Mouse (Mus musculus): ENCODE data around the gene Slc8b1.

Gene Slc8b1

DNA sequence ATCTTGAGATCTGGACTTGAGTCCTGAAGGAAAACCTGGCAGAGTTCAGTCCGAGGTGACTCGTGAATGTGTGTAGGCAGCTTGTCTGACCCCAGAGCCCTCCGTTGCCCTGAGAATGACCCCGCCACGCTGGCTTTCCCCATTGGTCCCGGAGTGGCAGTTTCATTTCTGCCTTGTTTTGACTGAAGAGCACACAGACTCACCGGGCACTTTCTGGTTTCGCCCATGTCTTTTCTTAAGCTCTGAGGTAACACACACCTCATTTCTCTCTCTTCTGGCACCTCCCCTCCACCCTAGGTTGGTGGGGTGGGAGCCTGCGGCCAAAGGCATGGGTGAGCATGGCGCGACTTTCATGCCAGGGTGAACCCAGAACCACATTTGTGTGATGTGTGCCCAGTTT lies 15.3 kb downstream of the Slc8b1 start:
- no peak for DNase-seq (ENCODE audit: low read depth, low spot score)

DNA sequence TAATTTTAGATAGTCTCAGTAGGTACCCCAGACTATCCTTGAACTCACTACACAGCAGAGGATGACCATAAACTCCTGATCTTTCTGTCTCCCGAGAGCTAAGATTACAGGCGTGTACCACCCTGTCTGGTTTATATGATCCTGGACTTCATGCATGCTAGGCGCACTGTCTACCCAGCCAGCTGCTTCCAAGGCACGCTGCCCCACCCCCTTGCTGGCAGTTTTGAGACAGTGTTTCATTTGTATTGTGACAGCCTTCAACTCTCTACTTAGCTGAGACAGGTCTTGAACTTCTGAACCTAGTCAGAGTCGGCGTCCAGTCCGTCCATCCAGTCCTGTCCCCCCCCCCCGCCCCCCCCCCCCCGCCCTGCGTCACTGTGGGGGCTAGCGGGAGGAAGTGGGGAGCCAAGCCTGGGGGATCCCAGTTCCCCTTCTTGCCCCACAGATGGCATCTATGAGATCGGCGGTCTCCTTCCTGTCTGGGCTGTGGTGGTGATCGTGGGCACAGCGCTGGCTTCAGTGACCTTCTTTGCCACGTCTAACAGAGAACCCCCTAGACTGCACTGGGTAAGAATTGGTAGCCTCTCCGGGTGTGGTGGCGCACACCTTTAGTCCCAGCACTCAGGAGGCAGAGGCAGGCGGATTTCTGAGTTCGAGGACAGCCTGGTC lies 16.5 kb downstream of the Slc8b1 start:
- DNase-seq (ENCODE audit: low read depth, low spot score): no peak

DNA sequence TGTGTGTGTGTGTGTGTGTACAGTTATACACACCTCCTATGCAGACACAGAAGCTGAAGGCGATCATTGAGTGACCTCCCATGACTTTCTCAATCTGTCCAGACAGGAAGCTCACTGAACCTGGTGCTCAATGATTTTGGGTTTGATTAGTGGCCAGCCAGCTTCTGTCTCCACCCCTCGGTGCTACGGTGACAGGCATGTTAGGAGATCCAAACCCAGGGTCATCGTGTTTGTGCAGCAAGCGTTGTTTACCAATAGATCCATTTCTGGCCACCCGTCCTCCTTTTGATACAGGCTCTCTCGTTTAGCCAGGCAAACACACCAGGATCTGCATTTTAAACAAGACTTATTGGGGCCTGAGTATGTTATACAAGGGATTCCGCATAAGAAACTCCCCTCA lies 20.7 kb downstream of the Slc8b1 start:
- DNase-seq (ENCODE audit: low read depth, low spot score): no peak

DNA sequence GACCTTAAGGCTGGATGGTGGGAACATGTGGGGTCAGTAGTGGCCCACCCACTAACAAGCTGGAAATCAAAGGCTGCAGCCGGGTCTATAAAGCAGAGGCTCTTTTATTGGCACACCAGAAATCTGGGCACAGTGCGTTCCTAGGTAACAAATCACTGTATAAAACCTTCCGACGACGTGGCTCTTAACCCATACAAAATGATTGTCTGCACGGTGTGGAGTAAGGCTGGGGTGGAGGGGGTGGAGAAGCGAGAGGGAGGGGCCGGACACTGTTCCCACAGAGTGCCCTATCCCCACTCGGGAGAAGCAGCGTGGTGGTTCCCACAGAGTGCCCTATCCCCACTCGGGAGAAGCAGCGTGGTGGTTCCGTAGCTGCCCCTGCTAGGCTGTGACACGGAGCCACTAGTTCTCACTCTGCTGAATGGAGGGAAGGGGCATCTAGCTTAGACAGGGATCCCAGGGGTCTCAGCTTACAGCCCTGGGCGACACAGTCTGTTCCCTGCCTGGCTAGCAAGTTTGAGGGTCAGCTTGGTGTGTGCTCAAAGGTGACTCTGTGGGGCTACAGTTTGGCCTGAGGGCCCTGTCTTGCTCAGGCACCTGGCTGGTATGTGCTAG lies 23.2 kb downstream of the Slc8b1 start:
- DNase-seq (ENCODE audit: low read depth, low spot score): no peak

DNA sequence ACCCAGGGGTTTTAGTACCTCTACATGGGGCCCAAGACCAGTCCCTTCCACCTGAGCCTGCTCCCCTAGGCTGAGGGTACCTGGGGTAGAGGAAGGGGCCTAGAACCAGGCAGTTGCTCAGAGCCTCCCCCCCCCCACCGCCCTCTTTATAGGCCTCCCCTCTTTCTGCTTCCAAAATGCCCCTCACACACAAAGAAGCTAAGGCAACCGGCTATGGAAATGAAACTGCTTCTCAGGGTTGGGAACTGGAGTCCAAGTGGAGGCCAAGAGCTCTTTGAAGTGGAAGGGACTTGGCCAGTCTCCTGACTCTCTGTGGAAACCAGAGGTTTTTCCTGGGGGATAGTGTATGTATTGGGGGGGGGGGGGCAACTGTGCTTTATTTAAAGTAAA lies 23.7 kb downstream of the Slc8b1 start:
- no peak for DNase-seq (ENCODE audit: low read depth, low spot score)

DNA sequence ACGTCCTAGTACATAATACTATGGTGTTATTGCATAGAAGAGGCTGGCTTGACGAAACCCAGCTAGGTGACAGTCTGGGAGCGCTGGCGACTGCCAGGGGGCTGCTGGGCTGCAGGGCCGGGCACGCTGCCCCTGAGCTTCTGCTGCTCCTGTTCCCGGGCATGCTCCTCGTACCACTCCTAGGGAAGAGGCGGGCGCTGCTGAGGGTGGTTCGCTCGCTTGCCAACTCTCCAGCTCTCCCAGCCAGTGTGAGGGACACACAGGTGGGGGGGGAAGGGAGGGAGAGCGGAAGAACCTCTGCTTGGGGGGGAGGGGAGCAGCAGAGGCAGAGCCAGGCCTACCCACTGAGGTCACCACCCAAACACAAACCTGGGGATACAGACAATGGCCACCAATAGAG lies 25.1 kb downstream of the Slc8b1 start:
- no peak for DNase-seq (ENCODE audit: low read depth, low spot score)

DNA sequence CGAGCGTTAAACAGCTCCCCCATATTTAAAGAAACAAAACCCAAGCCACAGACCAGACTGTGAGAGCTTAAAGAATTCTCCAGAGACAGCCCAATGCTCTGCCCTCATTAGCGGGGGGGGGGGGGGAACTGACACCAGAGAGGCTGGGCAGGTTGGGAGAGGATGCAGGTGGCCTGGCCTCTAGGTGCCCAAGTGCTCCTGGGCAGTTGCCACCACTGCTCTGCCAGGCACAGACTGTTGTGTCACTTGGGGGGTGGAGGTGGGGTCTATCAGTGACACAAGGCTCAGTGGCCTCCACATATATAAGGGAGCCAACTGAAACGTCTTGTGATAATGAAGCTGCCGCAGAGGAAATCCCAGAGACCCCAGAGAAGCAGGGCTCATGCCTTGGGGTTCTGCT lies 25.7 kb downstream of the Slc8b1 start:
- DNase-seq (ENCODE audit: low read depth, low spot score): no peak

DNA sequence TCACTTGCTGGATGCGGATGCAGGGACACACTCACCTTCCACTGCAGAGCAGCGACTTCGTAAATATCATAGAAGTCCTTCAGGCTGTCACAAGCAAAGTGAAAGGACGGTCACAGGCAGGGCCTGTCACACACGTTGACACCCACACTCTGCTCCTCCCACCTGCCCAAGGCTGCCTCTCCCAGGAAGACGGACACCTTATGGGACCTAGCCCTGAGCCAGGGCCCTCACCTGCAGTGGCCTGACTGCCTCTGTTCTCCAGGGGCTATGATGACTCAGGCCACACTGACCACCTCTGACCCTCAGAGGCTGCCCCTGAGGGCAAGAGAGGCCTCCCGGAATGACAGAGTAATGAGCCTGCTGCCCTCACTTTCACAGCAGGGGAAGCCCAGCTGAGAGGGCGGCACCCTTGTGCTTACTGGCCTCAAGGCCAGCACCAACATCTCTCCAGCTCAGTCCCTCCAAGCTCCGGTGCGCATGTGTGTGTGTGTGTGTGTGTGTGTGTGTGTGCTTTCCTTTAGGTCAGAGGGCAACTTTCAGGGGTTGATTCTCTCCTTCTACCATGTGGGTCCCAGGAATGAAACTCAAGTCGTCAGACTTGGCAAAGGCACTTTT lies 37.4 kb downstream of the Slc8b1 start:
- no peak for DNase-seq (ENCODE audit: low read depth, low spot score)

DNA sequence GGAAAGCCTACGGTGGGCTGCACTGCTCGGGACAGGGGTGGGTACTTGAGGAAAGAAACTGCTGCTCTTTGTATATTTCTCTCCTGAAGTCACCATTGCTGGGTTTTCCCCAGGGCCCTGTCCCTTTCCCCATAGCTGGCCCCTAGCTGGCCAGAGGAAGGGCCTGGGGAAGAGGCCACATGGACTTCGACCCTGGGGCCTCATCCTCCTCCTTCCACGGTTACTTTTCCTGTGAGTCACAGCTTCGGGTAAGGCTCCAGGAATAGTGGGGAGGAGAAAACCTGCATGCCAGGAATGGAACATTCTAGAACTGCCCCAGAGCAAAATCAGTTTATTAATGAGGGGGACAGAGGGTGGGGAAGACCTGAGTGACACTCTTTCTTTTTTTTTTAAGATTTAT lies 39.2 kb downstream of the Slc8b1 start:
- DNase-seq (ENCODE audit: low read depth, low spot score): no peak

DNA sequence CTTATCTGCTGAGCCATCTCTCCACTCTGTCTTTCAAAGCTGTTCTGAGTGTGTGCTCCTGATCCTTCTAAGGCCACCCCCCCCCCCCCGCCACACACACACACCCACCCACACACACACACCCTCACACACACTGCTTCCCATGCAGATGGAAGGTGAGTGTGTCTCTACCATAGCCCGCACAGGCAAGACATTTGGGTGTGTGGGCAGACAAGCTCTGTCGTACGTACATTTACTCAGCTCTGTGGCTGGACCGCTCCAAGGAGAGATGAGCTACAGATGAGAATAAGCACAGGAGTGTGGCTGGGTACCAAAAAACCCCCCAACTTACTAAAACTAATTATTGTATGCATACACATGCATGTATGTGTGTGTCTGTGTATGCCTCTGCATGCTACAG lies 39.7 kb downstream of the Slc8b1 start:
- no peak for DNase-seq (ENCODE audit: low read depth, low spot score)

DNA sequence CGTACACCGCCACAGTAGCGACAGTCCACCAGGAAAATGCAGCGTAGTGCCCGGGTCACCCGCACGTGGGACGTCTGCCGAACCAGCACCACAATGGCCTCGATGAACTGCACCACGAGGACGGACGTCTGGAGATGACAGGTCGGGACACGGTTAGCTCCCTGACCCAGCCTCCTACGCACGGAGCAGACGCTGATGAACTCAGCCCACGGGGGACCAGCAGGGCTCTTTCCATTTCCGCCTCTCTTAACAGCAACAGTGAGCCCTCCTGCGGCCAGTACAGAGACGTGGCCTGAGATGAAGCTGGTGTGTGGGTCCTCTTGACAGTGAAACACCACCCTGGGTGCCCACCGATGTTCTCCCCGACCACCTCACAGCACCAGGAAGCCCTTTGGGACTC lies 44.9 kb downstream of the Slc8b1 start:
- DNase-seq (ENCODE audit: low read depth, low spot score): no peak

DNA sequence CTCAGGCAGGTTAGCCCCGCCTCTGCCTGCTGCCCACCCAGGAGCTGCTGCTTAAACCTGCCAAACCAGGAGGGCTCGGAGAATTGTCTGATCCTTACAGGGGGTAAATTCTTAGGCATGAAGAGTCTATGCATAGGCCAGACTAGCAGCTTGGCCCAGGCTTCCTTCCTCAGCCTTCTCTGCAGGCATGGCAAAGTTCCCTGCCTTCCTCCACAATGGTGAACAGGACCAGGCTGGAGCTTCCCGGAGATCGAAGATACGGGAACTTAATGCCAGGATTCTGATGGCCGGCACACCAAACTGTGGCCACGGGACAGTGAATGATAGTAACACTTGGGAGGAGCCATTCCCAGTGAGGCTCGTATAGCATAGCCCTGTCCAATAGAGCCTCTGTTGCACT lies 47.1 kb downstream of the Slc8b1 start:
- DNase-seq (ENCODE audit: low read depth, low spot score): no peak

DNA sequence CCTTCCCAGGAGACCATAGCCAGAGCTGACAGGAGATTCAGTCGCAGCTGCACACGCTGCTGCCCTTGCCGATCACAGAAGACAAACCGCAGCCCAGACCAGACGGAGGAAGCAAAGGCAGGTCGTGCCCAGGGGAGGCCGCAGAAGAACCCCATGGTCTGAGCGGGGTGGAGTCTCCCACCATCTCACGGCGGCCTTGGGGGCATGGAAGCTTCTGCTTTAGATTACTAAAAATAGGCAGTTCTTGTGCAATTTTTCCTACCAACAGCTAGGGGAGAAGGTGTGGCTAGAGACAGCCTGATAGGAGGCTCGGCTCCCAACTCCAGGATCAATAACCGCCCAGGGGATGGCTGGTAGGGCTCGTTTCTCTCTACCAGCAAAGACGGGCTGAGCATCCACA lies 47.8 kb downstream of the Slc8b1 start:
- no peak for DNase-seq (ENCODE audit: low read depth, low spot score)

DNA sequence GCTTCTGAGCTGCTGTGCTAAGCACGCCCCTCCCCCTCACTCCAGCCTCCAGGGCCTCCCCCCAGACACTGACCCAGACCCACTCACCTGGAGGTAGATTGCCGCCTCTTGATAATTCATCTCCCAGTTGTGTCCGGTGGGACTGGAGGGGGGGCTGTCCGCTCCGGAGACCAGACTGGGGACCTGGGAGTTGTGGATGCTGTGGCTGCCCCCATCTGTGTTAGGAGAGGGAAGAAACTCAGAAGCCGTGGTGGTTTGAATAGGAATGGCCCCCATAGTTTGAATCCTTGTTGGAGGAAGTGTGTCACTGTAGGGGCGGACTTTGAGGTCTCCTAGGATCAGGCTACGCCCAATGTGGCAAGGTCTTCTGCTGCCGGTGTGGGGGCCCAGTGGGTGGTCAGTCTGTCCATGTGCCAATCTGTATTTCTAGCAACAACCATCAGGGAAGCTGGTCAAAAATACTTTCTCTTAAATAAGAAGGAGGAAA lies 49.2 kb downstream of the Slc8b1 start:
- no peak for DNase-seq (ENCODE audit: low read depth, low spot score)

DNA sequence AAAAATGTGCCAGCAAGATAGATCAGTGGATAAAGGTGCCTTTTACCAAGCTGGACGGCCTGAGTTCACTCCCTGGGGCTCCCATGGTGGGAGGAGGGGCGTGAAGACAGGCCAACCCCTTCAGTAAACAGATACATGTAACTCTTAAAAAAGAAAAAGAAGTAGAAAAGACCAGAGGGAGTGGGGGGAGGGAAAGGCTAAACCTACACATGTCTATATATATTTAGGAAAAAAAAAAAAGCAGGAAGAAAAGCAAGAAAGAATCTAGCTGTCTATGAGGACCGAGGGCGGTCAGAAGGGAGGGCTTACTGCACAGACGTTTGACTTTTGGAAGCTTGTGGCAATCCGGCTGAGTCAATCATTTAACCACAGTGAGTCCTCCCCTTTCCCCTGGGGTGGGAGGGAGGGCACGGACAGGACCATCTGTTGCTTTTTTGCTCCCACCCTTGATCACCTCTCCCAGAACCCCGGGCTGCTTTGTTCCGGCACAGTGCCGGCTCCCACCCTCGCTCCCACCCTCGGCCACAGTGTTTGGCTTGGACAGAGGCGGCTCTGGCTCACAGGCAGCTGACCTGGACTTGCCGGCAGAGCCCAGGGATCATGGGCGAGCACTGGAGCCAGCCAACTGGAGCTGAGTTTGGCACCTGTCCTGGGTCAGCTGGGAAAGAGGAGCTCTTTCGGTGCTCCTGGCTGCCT lies 49.8 kb downstream of the Slc8b1 start:
- DNase-seq (ENCODE audit: low read depth, low spot score): no peak

DNA sequence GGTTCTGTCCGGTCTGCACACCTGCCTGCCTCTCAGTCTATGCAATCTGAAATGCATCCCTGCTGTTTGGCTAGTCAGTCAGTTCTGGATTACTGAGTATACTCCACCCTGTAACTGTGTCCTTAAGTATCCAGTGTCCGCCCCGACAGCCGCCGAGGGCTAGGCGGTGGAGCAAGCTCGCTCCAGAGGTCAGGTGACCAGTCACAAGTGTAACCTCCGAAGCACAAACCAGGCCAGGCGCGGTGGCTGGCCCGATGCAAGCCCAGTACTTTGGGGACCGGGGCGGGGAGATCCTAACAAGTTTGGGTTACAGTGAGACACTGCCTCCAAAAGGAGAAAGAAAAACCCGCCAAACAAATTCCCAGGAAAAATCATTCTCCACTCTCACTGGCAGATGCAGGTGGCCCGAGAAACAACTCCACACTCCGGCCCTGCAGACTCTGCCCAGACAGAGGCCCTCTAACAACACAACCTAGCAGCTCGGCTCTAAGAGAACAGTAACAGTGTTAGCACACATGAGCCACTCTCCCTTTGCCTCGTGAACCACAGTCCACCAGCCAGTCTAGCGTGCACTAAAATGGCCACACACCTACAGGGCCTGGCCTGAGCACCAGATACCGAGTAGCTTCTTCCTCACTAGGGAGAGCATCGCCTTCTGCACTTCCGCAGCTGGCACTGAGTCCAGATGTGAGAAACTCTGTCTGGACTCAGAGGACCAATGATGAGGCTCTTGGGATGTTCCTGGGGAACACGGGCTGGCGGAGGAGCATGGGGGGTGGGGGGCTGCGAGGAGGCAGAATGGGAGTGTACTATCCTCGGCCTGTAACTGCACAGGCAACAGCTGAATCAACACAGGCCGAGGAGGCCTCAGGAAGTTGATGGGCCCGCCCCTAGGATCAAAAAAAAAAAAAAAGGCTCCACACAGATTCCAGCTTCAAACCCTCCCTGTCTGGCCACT lies 52.3 kb downstream of the Slc8b1 start:
- no peak for DNase-seq (ENCODE audit: low read depth, low spot score)

DNA sequence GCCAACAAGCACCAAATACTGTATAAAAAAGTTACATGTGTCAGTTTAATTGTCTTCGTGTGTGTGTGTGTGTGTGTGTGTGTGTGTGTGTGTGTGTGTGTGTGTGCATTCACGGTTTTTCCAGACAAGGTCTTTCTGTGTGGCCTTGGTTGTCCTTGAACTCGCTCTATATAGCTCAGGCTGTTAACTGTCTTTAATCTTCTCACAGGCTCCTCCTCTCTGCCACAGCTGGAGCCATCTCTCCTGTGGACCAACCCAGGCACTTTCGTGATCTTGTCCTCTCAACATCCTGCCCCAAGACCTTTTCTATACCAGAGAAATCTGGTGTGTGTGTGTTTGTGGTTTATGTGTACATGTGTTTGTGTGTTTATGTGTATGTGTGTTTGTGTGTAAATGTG lies 52.9 kb downstream of the Slc8b1 start:
- no peak for DNase-seq (ENCODE audit: low read depth, low spot score)

DNA sequence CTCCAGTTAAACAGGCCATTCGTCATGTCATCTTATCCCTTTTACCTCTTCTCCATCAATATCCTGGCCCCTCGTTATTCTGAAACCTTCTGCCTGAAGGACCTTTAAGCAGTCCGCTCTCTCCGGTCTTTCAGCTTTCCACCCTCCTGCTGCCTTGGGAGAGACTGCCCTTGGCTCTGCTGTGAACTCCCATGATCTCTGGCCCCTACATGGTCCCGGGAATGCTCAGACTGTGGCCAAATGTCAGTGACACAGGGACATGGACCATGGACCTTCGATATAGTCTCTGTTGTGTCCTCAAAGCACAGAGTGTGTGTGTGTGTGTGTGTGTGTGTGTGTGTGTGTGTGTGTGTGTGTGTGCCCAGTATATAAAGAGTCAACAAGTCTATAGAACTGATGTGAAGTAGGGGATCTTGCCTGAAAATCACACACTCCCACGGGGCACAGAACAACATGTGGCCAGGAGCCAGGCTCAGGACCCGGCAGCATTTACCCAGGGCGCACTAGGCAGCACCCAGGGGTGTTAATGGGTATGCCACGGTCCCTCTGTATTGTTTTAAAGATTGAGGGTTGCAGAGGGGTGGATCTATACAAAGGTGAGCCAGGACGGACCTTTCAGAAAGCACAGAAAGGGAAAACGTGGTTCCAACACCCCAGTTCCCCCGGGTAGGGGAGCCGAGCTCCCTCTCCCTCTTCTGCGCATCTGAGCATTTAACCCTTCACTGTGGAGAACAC lies 54.4 kb downstream of the Slc8b1 start:
- no peak for DNase-seq (ENCODE audit: low read depth, low spot score)

DNA sequence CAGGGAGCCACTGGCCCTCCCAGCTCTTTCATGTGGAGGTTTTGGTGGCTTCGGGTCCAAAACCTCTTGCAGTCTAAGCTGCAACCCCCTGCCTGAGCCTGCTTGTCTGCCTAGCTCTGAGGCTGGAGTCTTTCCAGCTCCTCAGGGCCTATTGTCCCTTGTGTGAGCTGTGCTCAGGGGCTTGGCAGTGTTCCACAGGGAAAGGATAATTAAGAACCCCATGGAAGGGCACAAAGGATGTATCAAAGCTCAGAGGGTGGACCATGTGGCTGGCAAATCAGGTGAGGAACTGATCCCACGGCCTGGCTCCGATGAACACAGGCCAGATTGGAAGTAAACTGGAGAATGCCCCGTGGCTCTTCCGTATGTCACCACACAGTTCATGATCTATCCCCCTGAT lies 55.1 kb downstream of the Slc8b1 start:
- no peak for DNase-seq (ENCODE audit: low read depth, low spot score)

DNA sequence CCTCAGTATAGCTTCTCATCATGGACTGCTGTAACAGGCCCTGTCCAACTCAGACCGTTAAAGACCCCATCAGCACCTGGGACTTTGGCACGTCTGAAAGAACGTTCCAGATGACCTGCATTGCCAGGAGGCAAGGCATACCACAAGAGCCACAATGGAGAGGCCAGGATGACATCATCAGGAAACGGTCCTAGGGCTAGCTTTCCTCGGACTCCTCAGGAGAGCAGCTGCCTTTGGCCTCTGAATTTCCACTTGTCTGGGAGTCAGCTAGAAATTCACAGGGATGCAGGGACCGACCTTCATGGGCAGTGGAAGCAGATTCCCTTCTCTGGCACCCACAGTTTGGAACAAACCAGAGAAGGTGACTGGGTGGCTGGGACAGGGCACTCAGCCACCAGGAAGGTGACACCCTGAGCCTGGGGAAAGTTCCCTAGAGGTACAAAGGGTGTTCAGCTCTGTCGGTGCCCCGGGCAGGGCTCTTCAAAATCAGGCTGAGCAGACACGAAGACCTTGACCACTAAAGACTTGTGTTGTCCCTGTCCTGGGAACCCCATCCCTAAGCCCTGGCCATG lies 55.8 kb downstream of the Slc8b1 start:
- no peak for DNase-seq (ENCODE audit: low read depth, low spot score)
